ENCODE assay signal across 9 mouse cellular contexts in the genomic region with DNA sequence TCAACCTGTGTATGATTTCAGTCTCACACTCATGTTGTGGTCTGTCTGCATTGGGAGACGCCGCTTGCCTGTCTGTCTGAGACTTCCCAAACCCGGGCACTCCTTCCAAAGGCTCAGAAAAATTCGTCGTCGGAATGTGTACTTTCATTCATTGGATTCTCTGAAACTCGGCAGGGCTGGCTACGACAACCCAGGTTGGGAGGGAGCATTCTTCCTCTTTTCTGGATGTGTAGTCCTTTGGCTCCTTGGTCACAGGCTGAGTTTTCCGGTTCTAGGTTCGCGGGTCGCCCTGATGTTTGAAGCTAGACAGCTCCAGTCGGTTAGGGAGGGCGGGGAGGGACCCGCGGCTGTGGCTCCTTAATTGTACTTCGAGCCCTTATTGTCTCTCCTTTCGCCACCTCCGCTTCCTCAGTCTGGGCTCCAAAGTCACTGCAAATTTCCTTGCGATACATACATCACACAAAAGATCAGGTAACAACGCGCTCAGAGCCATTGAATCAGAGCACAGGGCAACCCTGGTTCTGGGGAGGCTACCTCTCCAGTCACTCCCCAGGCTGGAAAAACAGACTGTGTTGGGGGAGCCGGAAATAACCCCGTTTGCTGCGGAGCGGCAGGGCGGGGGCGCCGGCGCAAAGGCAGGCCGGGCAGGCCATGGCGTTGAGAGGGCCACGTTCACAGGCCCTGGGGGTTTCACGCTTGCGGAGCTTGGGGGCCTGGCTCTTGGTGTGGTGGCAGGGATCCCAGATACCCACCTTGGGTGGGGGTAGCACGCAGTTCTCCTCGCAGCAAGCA. TPM values are rescaled to one million over a fixed set of nuclear protein-coding genes. Genes with fewer than 3 reads are reported as not detected.
A peak's percentile ranks its signal among the peaks of the same experiment; 100 is the strongest.
DNase-seq lines count a peak whose midpoint lies in the region; ATAC-seq and TF ChIP-seq lines count a peak whose summit lies in the region.
"Had no signal": no experiment of that assay in that cellular context is flagged by ENCODE, and none has a peak within 500 bp of the region (broad histone marks: within the 10 kb centered on the region; RNA-seq: fewer than 3 reads in every experiment).

No protein-coding gene starts in this region.

- H3K4me3 ChIP-seq in heart, embryonic 12.5 days = peak overlapping the region; percentile 33
- H3K4me3 ChIP-seq in bone marrow macrophage, adult 2 months (ENCODE audit: insufficient read depth, low read length) = peak overlapping the region; percentile 30
- H3K4me3 ChIP-seq in limb, embryonic 15.5 days = peak overlapping the region; percentile 28
- H3K4me3 ChIP-seq: hindbrain, embryonic 13.5 days had no signal

- no peak for DNase-seq in heart, adult 9 months (ENCODE audit: low spot score in 2 of 2)
- DNase-seq in CD4-positive helper T cell, adult 2 months (ENCODE audit: low read depth, low spot score) = peak; percentile 37
- DNase-seq in right cerebral cortex, postnatal 10 days (ENCODE audit: low spot score in 2 of 2) = no peak
- DNase-seq in right cerebral cortex, adult 2 months (ENCODE audit: low spot score in 2 of 2) = no peak
- DNase-seq in retina, postnatal 1 day = no peak

- H3K27me3 ChIP-seq in heart, embryonic 12.5 days (replicated peaks) = peaks cover 98% of the 10 kb centered on the region
- H3K27me3 ChIP-seq in limb, embryonic 15.5 days = peaks cover 97% of the 10 kb centered on the region

- TF ChIP-seq CTCF in bone marrow macrophage, adult 2 months (IDR thresholded peaks at IDR 0.05; ENCODE audit: low read depth, low read length) = no peak

- no peak for TF ChIP-seq POLR2A in bone marrow macrophage, adult 2 months (IDR thresholded peaks at IDR 0.05; ENCODE audit: borderline replicate concordance, low read depth, low read length)

- H3K4me2 ChIP-seq in heart, embryonic 12.5 days = peak overlapping the region; percentile 50
- peak overlapping the region; percentile 39 for H3K4me2 ChIP-seq in limb, embryonic 15.5 days
- H3K4me2 ChIP-seq: hindbrain, embryonic 13.5 days had no signal

- no peak for ATAC-seq in heart, embryonic 12.5 days (ENCODE audit: insufficient number of reproducible peaks, low FRiP score)
- ATAC-seq in limb, embryonic 15.5 days (ENCODE audit: insufficient number of reproducible peaks, low FRiP score, low TSS enrichment, low read depth) = no peak

- no peaks in the 10 kb centered on the region for H3K9me3 ChIP-seq in heart, embryonic 12.5 days (replicated peaks)
- H3K9me3 ChIP-seq in limb, embryonic 15.5 days = no peaks in the 10 kb centered on the region
- H3K9me3 ChIP-seq: hindbrain, embryonic 13.5 days had no signal

- no peak overlapping the region for H3K27ac ChIP-seq in heart, embryonic 12.5 days (ENCODE audit: poor library complexity, severe bottlenecking)
- H3K27ac ChIP-seq in bone marrow macrophage, adult 2 months (ENCODE audit: insufficient read depth, low read depth, low read length) = no peak overlapping the region
- H3K27ac ChIP-seq in limb, embryonic 15.5 days = peak overlapping the region; percentile 29; the same call in 1 of the 2 replicates
- H3K27ac ChIP-seq: hindbrain, embryonic 13.5 days had no signal

- H3K4me1 ChIP-seq in heart, embryonic 12.5 days (replicated peaks) = peaks cover 12% of the 10 kb centered on the region
- H3K4me1 ChIP-seq in bone marrow macrophage, adult 2 months (ENCODE audit: control insufficient read depth, insufficient read depth, low read length) = no peaks in the 10 kb centered on the region
- H3K4me1 ChIP-seq in limb, embryonic 15.5 days = peaks cover 35% of the 10 kb centered on the region

- under 1% methylated on average over 37 of the region's 37 CpGs for WGBS in heart, embryonic 12.5 days
- WGBS in limb, embryonic 15.5 days = 4% methylated on average over 37 of the region's 37 CpGs

- H3K36me3 ChIP-seq in heart, embryonic 12.5 days = no peaks in the 10 kb centered on the region
- H3K36me3 ChIP-seq in limb, embryonic 15.5 days = no peaks in the 10 kb centered on the region
- H3K36me3 ChIP-seq: hindbrain, embryonic 13.5 days had no signal

- no peak overlapping the region for H3K9ac ChIP-seq in heart, embryonic 12.5 days
- H3K9ac ChIP-seq in limb, embryonic 15.5 days = no peak overlapping the region
- H3K9ac ChIP-seq: hindbrain, embryonic 13.5 days had no signal

RNA-seq across cellular contexts. Expression of a gene that starts 0.6 kb away (rescaled TPM):
- not detected in 2 replicates for polyA plus RNA-seq in heart, embryonic 12.5 days (2016; fragmentation: Nextera tagmentation; extraction: Ambion mirVana)
- not detected in 2 replicates for polyA plus RNA-seq in bone marrow macrophage, adult 2 months (2012; ENCODE audit: insufficient read depth, insufficient read length, missing spikeins)
- polyA plus RNA-seq in limb, embryonic 15.5 days (2015; fragmentation: Nextera tagmentation; extraction: Ambion mirVana) = 0.93 and 1.3 TPM in 2 replicates

RNA-seq across cellular contexts. Expression of a gene that starts 9.6 kb away (rescaled TPM):
- 0.38 and 0.39 TPM in 2 replicates for polyA plus RNA-seq in heart, embryonic 12.5 days (2016; fragmentation: Nextera tagmentation; extraction: Ambion mirVana)
- polyA plus RNA-seq in bone marrow macrophage, adult 2 months (2012; ENCODE audit: insufficient read depth, insufficient read length, missing spikeins) = not detected in 2 replicates
- 2.3 TPM in 2 replicates for polyA plus RNA-seq in limb, embryonic 15.5 days (2015; fragmentation: Nextera tagmentation; extraction: Ambion mirVana)

RNA-seq across cellular contexts. Expression of a gene that starts 10.2 kb away (rescaled TPM):
- not detected in 2 replicates for polyA plus RNA-seq in heart, embryonic 12.5 days (2016; fragmentation: Nextera tagmentation; extraction: Ambion mirVana)
- 0.28 TPM in 1 of 2 replicates, not detected in the other for polyA plus RNA-seq in bone marrow macrophage, adult 2 months (2012; ENCODE audit: insufficient read depth, insufficient read length, missing spikeins)
- polyA plus RNA-seq in limb, embryonic 15.5 days (2015; fragmentation: Nextera tagmentation; extraction: Ambion mirVana) = 5.6 and 6.0 TPM in 2 replicates
- polyA plus RNA-seq: hindbrain, embryonic 13.5 days had no signal

RNA-seq across cellular contexts. Expression of a gene that starts 13.6 kb away (rescaled TPM):
- polyA plus RNA-seq in heart, embryonic 12.5 days (2016; fragmentation: Nextera tagmentation; extraction: Ambion mirVana) = 0.11 TPM in 1 of 2 replicates, not detected in the other
- polyA plus RNA-seq in bone marrow macrophage, adult 2 months (2012; ENCODE audit: insufficient read depth, insufficient read length, missing spikeins) = not detected in 2 replicates
- 1.5 and 3.0 TPM in 2 replicates for polyA plus RNA-seq in limb, embryonic 15.5 days (2015; fragmentation: Nextera tagmentation; extraction: Ambion mirVana)

RNA-seq across cellular contexts. Expression of a gene that starts 21.2 kb away (rescaled TPM):
- 0.18 and 0.82 TPM in 2 replicates for polyA plus RNA-seq in heart, embryonic 12.5 days (2016; fragmentation: Nextera tagmentation; extraction: Ambion mirVana)
- polyA plus RNA-seq in bone marrow macrophage, adult 2 months (2012; ENCODE audit: insufficient read depth, insufficient read length, missing spikeins) = not detected in 2 replicates
- polyA plus RNA-seq in limb, embryonic 15.5 days (2015; fragmentation: Nextera tagmentation; extraction: Ambion mirVana) = 1.7 and 2.3 TPM in 2 replicates
